Mouse (Mus musculus) embryonic facial prominence, embryonic 12.5 days (tissue): Measurements from ENCODE around the gene Slc45a2. TPM values are rescaled to one million over a fixed set of nuclear protein-coding genes. Genes with fewer than 3 reads are reported as not detected.
A peak's percentile ranks its signal among the peaks of the same experiment; 100 is the strongest.

ENCODE experiments used
- ATAC-seq: fragments of 200-750 bp; cut with Nextera tagmentation; 2 replicates; pipeline ENCODE4 v1.8.0; 2017; ENCODE audit not compliant: insufficient number of reproducible peaks, insufficient read depth, low FRiP score, low TSS enrichment
- H3K27ac ChIP-seq: fragments of 300-500 bp; sonication (generic); 2 replicates; pipeline ENCODE4 v1.5.1; 2016; ENCODE audit warnings: mild to moderate bottlenecking
- H3K27me3 ChIP-seq: fragments of 300-500 bp; sonication (generic); 2 replicates; pipeline ENCODE4 v1.6.1; 2016; ENCODE audit warnings: mild to moderate bottlenecking, moderate library complexity
- H3K36me3 ChIP-seq: fragments of 300-500 bp; sonication (generic); 2 replicates; pipeline ENCODE4 v1.6.1; 2016; ENCODE audit warnings: mild to moderate bottlenecking
- H3K4me1 ChIP-seq: fragments of 300-500 bp; sonication (generic); 2 replicates; pipeline ENCODE4 v1.6.1; 2016
- H3K4me2 ChIP-seq: fragments of 300-500 bp; sonication (generic); replicated peaks from 2 replicates; pipeline ENCODE4 v1.6.1; 2016; ENCODE audit warnings: mild to moderate bottlenecking, moderate library complexity
- H3K4me3 ChIP-seq: fragments of 300-500 bp; sonication (generic); 2 replicates; pipeline ENCODE4 v1.5.1; 2016; ENCODE audit warnings: mild to moderate bottlenecking
- H3K9ac ChIP-seq: fragments of 300-500 bp; sonication (generic); 2 replicates; pipeline ENCODE4 v1.6.1; 2016; ENCODE audit warnings: mild to moderate bottlenecking, moderate library complexity
- H3K9me3 ChIP-seq: fragments of 300-500 bp; sonication (generic); 2 replicates; pipeline ENCODE4 v1.6.1; 2016; ENCODE audit warnings: mild to moderate bottlenecking, moderate library complexity
- WGBS: fragments of 180-500 bp; shearing (Covaris S2); methylation state at CpG from one replicate; pipeline ENCODE4 v1.1.7; 2016; 5-methylcytosine and 5-hydroxymethylcytosine counted together
- polyA plus RNA-seq: library from polyadenylated mRNA; unstranded; fragments of >200 nt; fragmentation: Nextera tagmentation; extraction: Ambion mirVana; gene quantifications from 2 replicates; pipeline ENCODE4 v1.2.1, GENCODE M21; 2016

Slc45a2 gene
- polyA plus RNA-seq, 1 experiment from 2014 or later: 1.3 TPM

- no peak overlapping the region for H3K4me3 ChIP-seq
- 98% methylated on average over 2 of the region's 2 CpGs for WGBS
- no peak for ATAC-seq
Observed at GRCm38 (mm10) chr15:11041229-11041628, 40.7 kb downstream of the Slc45a2 start.

GRCm38 (mm10) chr15:11042828-11043227 lies 42.3 kb downstream of the Slc45a2 start:
- no peaks in the 10 kb centered on the region for H3K36me3 ChIP-seq
- H3K4me3 ChIP-seq: no peak overlapping the region
- H3K9me3 ChIP-seq: no peaks in the 10 kb centered on the region
- WGBS: 83% methylated on average over 5 of the region's 5 CpGs
- peaks cover 5% of the 10 kb centered on the region for H3K27me3 ChIP-seq
- no peak overlapping the region for H3K9ac ChIP-seq
- H3K4me2 ChIP-seq: no peak overlapping the region
- ATAC-seq: no peak
- H3K27ac ChIP-seq: no peak overlapping the region
- H3K4me1 ChIP-seq: no peaks in the 10 kb centered on the region

More at GRCm38 (mm10) chr15:11041229-11041628, 40.7 kb downstream of the Slc45a2 start:
- Histone ChIP-seq H3K36me3 (no peaks in the 10 kb centered on the region), H3K9ac (no peak overlapping the region), H3K27ac (no peak overlapping the region), H3K9me3 (no peaks in the 10 kb centered on the region), H3K27me3 (peaks cover 21% of the 10 kb centered on the region), H3K4me1 (peaks cover 13% of the 10 kb centered on the region), H3K4me2 (no peak overlapping the region)

- no peak overlapping the region for H3K9ac ChIP-seq
- ATAC-seq: no peak
- 82% methylated on average over 10 of the region's 10 CpGs for WGBS
Observed at GRCm38 (mm10) chr15:11053678-11054439, 53.3 kb downstream of the Slc45a2 start.

GRCm38 (mm10) chr15:11054440-11055080 lies 54.0 kb downstream of the Slc45a2 start:
- Histone ChIP-seq H3K36me3 (no peaks in the 10 kb centered on the region), H3K27ac (no peak overlapping the region), H3K4me3 (no peak overlapping the region), H3K9ac (no peak overlapping the region), H3K9me3 (no peaks in the 10 kb centered on the region), H3K4me1 (no peaks in the 10 kb centered on the region), H3K4me2 (no peak overlapping the region), H3K27me3 (no peaks in the 10 kb centered on the region)
- no peak for ATAC-seq
- 84% methylated on average over 7 of the region's 7 CpGs for WGBS

More at GRCm38 (mm10) chr15:11053678-11054439, 53.3 kb downstream of the Slc45a2 start:
- Histone ChIP-seq H3K4me2 (no peak overlapping the region), H3K9me3 (no peaks in the 10 kb centered on the region), H3K4me1 (no peaks in the 10 kb centered on the region), H3K27ac (no peak overlapping the region), H3K4me3 (no peak overlapping the region), H3K27me3 (no peaks in the 10 kb centered on the region), H3K36me3 (no peaks in the 10 kb centered on the region)

- H3K4me2 ChIP-seq: no peak overlapping the region
- WGBS: 79% methylated on average over 1 of the region's 1 CpGs
Observed at GRCm38 (mm10) chr15:11062903-11063302, 62.4 kb downstream of the Slc45a2 start.

DNA sequence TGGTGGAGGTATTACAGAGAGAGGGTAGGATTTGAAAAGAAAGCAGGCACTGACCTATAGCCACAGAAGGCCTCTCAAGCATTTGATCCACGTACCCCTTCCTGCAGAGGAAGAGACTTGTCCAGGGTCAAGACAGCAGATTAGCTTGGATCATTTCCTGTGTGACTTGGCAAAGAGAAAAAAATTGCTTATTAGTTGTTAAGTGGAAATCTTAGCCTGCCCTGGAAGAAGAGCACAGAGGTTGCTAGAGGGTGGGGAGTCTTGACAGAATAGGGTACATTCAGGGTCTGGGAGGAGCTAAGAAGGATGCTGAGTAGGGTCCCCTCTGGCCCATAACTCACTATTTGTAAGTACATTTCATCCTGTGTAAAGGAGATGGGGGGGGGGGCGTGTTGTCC lies 63.6 kb downstream of the Slc45a2 start:
- H3K4me2 ChIP-seq: peak overlapping the region; percentile 62
- no peaks in the 10 kb centered on the region for H3K36me3 ChIP-seq
- H3K27ac ChIP-seq: peak overlapping the region; percentile 90
- H3K9me3 ChIP-seq: no peaks in the 10 kb centered on the region
- 10% methylated on average over 2 of the region's 2 CpGs for WGBS
- peak overlapping the region; percentile 35; the same call in 1 of the 2 replicates for H3K4me3 ChIP-seq
- 0 out of 2 replicates have a peak overlapping the region, but pooled peaks have one; percentile 47 for H3K9ac ChIP-seq
- peaks cover 34% of the 10 kb centered on the region for H3K4me1 ChIP-seq
- H3K27me3 ChIP-seq: no peaks in the 10 kb centered on the region
- no peak for ATAC-seq

More at GRCm38 (mm10) chr15:11062903-11063302, 62.4 kb downstream of the Slc45a2 start:
- no peaks in the 10 kb centered on the region for H3K27me3 ChIP-seq
- H3K4me3 ChIP-seq: no peak overlapping the region
- H3K27ac ChIP-seq: 0 out of 2 replicates have a peak overlapping the region, but pooled peaks have one; percentile 6
- no peak for ATAC-seq
- peaks cover 34% of the 10 kb centered on the region for H3K4me1 ChIP-seq
- no peak overlapping the region for H3K9ac ChIP-seq
- no peaks in the 10 kb centered on the region for H3K9me3 ChIP-seq
- no peaks in the 10 kb centered on the region for H3K36me3 ChIP-seq

GRCm38 (mm10) chr15:11064558-11065411 lies 64.3 kb downstream of the Slc45a2 start, which contains the start of gene Adamts12:
Gene Adamts12, plus strand, starts transcription at chr15:11064790.
- Histone ChIP-seq H3K27me3 (no peaks in the 10 kb centered on the region), H3K4me2 (peak within 1 kb of the TSS; percentile 62), H3K4me3 (peak within 1 kb of the TSS; percentile 35), H3K27ac (peak within 1 kb of the TSS; percentile 90), H3K9me3 (no peaks in the 10 kb centered on the region), H3K4me1 (peaks cover 34% of the 10 kb centered on the region), H3K9ac (peak within 1 kb of the TSS; percentile 47), H3K36me3 (no peaks in the 10 kb centered on the region)
- peak; percentile 83 for ATAC-seq
- 1% methylated on average over 24 of the region's 25 CpGs for WGBS

DNA sequence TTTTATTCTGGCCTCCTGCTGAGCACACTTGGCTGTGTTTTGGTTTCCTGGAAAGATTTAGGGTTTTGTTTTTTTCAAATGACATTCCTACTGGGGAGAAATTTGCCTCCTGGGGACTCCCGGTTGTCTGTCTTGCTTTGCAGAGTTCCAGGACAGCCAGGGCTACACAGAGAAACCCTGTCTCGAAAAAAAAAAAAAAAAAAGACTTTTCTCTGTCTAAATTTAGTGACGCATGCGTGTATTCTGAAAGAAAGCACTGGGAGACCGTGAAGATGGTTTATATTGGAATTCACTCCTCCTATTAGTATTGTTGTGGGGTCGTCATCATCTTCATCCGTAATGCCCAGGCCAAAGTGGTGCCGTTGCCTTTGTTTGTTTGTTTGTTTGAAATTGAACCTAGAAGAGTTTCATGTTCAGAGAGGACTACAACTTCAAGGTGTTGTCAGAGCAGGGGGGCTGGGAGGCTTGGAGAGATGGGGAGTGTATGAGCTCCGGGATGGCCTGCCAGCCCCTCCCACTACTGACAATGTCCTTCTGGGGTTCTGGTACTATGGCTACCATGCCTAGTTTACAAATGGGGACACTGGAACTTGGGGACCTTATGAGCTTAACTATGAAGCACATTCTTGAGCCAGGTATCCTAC lies 65.1 kb downstream of the Slc45a2 start:
- Histone ChIP-seq H3K36me3 (no peaks in the 10 kb centered on the region), H3K27ac (peak overlapping the region; percentile 90), H3K4me1 (peaks cover 34% of the 10 kb centered on the region), H3K27me3 (no peaks in the 10 kb centered on the region), H3K4me2 (peak overlapping the region; percentile 62), H3K9ac (peak overlapping the region; percentile 47), H3K9me3 (no peaks in the 10 kb centered on the region), H3K4me3 (peak overlapping the region; percentile 35)
- WGBS: 3% methylated on average over 9 of the region's 9 CpGs
- no peak for ATAC-seq

DNA sequence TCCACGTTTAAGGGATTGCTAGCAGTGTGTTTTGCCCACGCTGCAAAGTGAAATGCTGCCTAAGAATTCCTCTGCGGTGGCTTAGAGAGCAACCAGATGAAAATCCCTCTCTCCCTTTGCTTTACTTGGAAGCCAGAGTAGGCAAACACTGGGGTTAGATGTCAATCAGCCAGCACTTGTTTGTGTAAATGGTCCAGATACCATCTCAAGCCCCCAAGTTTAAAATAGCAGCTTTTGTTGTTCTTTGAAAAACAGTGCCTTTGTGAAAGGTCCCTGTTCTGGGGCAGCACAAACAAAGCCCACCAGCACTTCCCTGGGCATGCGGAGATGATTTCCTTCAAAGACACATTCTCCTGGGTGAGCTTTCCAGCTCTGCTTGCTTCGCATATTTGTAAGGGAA lies 65.8 kb downstream of the Slc45a2 start:
- Histone ChIP-seq H3K4me1 (peaks cover 34% of the 10 kb centered on the region), H3K4me2 (peak overlapping the region; percentile 62), H3K9me3 (no peaks in the 10 kb centered on the region), H3K9ac (peak overlapping the region; percentile 47), H3K4me3 (peak overlapping the region; percentile 35), H3K27ac (peak overlapping the region; percentile 90), H3K27me3 (no peaks in the 10 kb centered on the region), H3K36me3 (no peaks in the 10 kb centered on the region)
- 3% methylated on average over 5 of the region's 5 CpGs for WGBS
- no peak for ATAC-seq

DNA sequence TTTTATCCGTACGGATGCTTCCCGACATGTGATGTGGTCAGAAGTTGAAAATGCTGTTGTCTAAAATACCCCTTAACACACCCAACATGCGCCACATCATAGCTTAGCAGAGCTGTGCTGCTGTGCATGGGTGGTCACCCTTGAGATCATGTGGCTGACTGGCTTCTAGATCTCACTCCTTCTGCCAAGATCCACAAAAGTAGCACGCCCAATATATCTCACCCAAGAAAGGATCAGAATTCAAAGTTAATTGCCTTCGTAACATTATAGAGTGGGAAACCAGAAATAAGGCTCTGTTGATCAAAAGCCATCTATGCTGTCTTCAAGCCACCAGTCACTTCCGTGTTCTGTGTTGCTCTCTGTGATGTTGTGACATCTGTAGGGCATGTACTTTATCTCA lies 67.4 kb downstream of the Slc45a2 start:
- Histone ChIP-seq H3K9ac (no peak overlapping the region), H3K27me3 (no peaks in the 10 kb centered on the region), H3K27ac (no peak overlapping the region), H3K4me2 (no peak overlapping the region), H3K9me3 (no peaks in the 10 kb centered on the region), H3K4me3 (no peak overlapping the region), H3K4me1 (peaks cover 34% of the 10 kb centered on the region), H3K36me3 (no peaks in the 10 kb centered on the region)
- no peak for ATAC-seq
- 81% methylated on average over 7 of the region's 7 CpGs for WGBS
